Mouse (Mus musculus) embryo, embryonic 11 days (tissue): ENCODE measurements around the gene Magea2.
"Not testable (repeated sequence)": the region's sequence is repeated elsewhere in the genome, so short reads cannot be mapped to it uniquely, and the experiment has no call there.

Source experiments
- DNase-seq: peaks from one replicate; pipeline ENCODE4 v3.0.0-alpha.2; 2015

Gene Magea2

GRCm38 (mm10) chrX:155093566-155093965 lies at the start of gene Magea2:
Magea2 (minus strand) TSS chrX:155093666.
- DNase-seq = not testable (repeated sequence)

GRCm38 (mm10) chrX:155128312-155128711 lies 34.8 kb upstream of the Magea2 start, which contains the start of gene Cldn34b2:
Cldn34b2 (minus strand) TSS chrX:155128412.
- not testable (repeated sequence) for DNase-seq

DNA sequence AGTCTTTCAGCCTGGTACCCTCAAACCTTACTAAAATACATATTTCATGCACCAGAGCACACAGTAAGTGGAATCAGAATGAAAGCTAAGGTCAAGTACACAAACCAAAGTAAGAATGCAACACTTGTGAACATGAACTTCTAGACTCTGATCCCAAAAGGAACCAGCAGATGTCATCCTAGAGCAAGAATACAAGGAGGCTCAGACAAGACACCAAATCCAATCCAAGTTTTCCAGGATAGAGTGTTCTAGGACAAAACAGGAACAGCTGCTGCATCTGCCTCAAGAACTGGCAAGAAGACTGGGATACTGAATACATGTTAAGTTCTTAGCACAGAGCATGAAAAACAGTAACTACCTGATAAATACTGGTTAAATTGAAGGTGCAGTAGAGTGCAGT lies 4.6 kb upstream of the Magea2 start:
- peak; percentile 3 for DNase-seq

DNA sequence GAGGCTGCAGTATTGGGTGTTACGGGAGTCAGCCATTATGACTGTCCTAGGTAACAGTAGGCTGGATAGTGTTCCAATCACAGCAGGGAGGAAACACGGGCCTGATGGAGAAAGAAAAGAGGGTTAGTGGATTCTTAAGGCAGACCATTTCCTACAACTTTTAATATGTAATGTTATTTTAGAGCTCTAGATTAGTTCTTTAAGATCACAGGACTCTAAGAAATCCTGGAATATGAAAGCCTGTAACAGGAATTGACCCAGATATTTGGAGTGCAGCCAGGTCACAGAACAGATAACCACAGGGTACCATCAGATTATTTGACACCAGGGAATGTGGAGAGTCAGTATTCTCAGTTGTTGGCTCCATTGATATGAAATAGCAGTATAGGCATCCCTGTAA lies 3.8 kb downstream of the Magea2 start, which contains the start of gene Magea1:
Gene Magea1, minus strand, starts transcription at position 101 of the 400 bp plus-strand sequence.
- not testable (repeated sequence) for DNase-seq

DNA sequence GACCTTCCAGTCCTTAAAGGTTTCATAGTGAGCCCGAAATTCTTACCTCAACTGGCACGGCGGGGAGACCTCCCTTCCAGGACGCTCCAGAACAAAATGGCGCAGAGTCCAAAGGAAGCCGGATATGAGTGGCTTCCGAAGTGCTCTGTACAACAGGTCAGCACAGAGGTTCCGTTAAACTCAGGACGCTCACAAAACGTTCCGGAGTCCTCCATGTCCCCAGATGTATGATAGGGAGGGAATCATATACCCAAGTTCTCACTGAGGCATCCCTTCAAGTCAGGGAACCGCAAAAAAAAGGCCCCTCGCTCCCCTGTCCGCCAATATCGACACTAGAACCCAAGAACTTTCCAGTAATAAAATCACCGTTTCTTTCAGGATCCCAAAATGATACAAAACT lies 30.4 kb downstream of the Magea2 start, which contains the start of gene Magea5:
Gene Magea5, minus strand, starts transcription at position 101 of the 400 bp plus-strand sequence.
- not testable (repeated sequence) for DNase-seq

DNA sequence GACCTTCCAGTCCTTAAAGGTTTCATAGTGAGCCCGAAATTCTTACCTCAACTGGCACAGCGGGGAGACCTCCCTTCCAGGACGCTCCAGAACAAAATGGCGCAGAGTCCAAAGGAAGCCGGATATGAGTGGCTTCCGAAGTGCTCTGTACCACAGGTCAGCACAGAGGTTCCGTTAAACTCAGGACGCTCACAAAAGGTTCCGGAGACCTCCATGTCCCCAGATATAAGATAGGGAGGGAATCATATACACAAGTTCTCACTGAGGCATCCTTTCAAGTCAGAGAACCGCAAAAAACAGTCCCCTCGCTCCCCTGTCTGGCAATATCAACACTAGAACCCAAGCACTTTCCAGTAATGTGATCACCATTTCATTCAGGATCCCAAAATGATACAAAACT lies 97.7 kb downstream of the Magea2 start, which contains the start of gene Magea8:
Gene Magea8, minus strand, starts transcription at position 101 of the 400 bp plus-strand sequence.
- DNase-seq = not testable (repeated sequence)
